Mouse (Mus musculus): ENCODE data around the gene Card19. TPM values are rescaled to one million over a fixed set of nuclear protein-coding genes. Genes with fewer than 3 reads are reported as not detected.

Card19 gene
- polyA plus RNA-seq, 1 experiment from 2014 or later, result 71.9 TPM

- Histone ChIP-seq H3K4me2 (peak overlapping the region; percentile 4; the same call in 1 of the 2 replicates), H3K4me1 (ENCODE audit: control insufficient read depth, insufficient read depth, low read length) (peaks cover 23% of the 10 kb centered on the region), H3K9me3 (replicated peaks; ENCODE audit: control insufficient read depth, low read length) (no peaks in the 10 kb centered on the region), H3K36me3 (ENCODE audit: control insufficient read depth, insufficient read depth, low read length) (no peaks in the 10 kb centered on the region), H3K4me3 (ENCODE audit: low read depth, low read length) (no peak overlapping the region), H3K27ac (ENCODE audit: low read depth, low read length) (peak overlapping the region; percentile 59; the same call in 1 of the 2 replicates), H3K27me3 (ENCODE audit: control insufficient read depth, insufficient read depth, low read length) (no peaks in the 10 kb centered on the region), H3K9ac (ENCODE audit: low read depth, low read length) (no peak overlapping the region)
- ATAC-seq (replicated peaks; ENCODE audit: insufficient number of reproducible peaks, low FRiP score, low TSS enrichment), result no peak
- 65% methylated on average over 19 of the region's 19 CpGs for WGBS (ENCODE audit: insufficient replicate concordance)
Observed at GRCm38 (mm10) chr13:49178839-49179585, 36.8 kb downstream of the Card19 start.

DNA sequence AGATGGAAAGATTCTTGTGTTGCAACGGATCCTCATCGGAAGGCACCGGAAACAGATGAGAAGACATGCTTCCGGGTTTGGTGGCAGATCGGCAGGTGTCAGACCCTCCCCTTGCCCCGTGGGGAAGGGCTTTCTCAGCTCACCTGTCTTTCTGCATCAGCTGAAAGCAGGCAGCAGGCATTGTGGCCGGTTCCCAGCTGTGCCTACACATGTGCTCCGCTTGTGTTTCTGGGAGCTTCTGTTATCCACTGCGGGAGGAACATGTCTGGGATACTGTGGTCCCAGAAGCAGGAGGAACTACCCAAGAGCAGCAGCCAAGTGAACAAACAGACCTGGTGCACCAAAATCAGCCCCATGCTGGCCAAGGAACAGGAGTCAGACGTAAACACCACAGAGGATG lies 40.3 kb downstream of the Card19 start:
- Histone ChIP-seq H3K9me3 (replicated peaks; ENCODE audit: control insufficient read depth, low read length) (no peaks in the 10 kb centered on the region), H3K27ac (ENCODE audit: low read depth, low read length) (no peak overlapping the region), H3K4me3 (ENCODE audit: low read depth, low read length) (no peak overlapping the region), H3K9ac (ENCODE audit: low read depth, low read length) (no peak overlapping the region), H3K36me3 (ENCODE audit: control insufficient read depth, insufficient read depth, low read length) (no peaks in the 10 kb centered on the region), H3K4me1 (ENCODE audit: control insufficient read depth, insufficient read depth, low read length) (peaks cover 16% of the 10 kb centered on the region), H3K4me2 (no peak overlapping the region), H3K27me3 (ENCODE audit: control insufficient read depth, insufficient read depth, low read length) (no peaks in the 10 kb centered on the region)
- ATAC-seq (replicated peaks; ENCODE audit: insufficient number of reproducible peaks, low FRiP score, low TSS enrichment), result no peak
- 69% methylated on average over 10 of the region's 10 CpGs for WGBS (ENCODE audit: insufficient replicate concordance)

- H3K27ac ChIP-seq (ENCODE audit: low read depth, low read length), result no peak overlapping the region
- WGBS (ENCODE audit: insufficient replicate concordance), result 6% methylated on average over 12 of the region's 12 CpGs
- no peak overlapping the region for H3K9ac ChIP-seq (ENCODE audit: low read depth, low read length)
- ATAC-seq (replicated peaks; ENCODE audit: insufficient number of reproducible peaks, low FRiP score, low TSS enrichment), result no peak
- no peak overlapping the region for H3K4me3 ChIP-seq (ENCODE audit: low read depth, low read length)
- H3K4me2 ChIP-seq, result peak overlapping the region; percentile 22; the same call in 1 of the 2 replicates
- H3K36me3 ChIP-seq (ENCODE audit: control insufficient read depth, insufficient read depth, low read length), result no peaks in the 10 kb centered on the region
- no peaks in the 10 kb centered on the region for H3K9me3 ChIP-seq (replicated peaks; ENCODE audit: control insufficient read depth, low read length)
- H3K4me1 ChIP-seq (ENCODE audit: control insufficient read depth, insufficient read depth, low read length), result peaks cover 4% of the 10 kb centered on the region
- no peaks in the 10 kb centered on the region for H3K27me3 ChIP-seq (ENCODE audit: control insufficient read depth, insufficient read depth, low read length)
Observed at GRCm38 (mm10) chr13:49172971-49173596, 42.8 kb downstream of the Card19 start.

DNA sequence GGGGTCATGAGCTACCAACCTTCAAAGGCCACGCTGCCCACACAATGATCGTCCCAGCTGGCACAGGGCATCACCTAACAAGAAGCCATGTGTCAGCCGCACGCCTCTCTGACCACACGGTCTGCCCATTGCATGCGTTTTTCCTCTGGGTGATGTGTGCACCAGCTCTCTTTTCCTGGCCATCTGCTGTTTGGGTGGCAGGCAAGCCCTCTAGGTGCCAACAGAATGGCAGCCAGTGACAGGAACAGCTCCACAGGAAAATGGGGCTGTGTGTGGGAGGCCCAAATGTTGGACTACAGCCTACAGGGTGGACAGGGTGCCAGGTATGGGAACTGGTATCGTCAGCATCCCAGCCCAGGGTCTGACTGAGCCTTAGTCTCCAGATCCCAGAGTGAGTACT lies 43.5 kb downstream of the Card19 start:
- H3K27ac ChIP-seq (ENCODE audit: low read depth, low read length), result no peak overlapping the region
- H3K4me3 ChIP-seq (ENCODE audit: low read depth, low read length), result no peak overlapping the region
- H3K36me3 ChIP-seq (ENCODE audit: control insufficient read depth, insufficient read depth, low read length), result no peaks in the 10 kb centered on the region
- ATAC-seq (replicated peaks; ENCODE audit: insufficient number of reproducible peaks, low FRiP score, low TSS enrichment), result no peak
- no peaks in the 10 kb centered on the region for H3K27me3 ChIP-seq (ENCODE audit: control insufficient read depth, insufficient read depth, low read length)
- WGBS (ENCODE audit: insufficient replicate concordance), result 91% methylated on average over 7 of the region's 7 CpGs
- H3K4me1 ChIP-seq (ENCODE audit: control insufficient read depth, insufficient read depth, low read length), result peaks cover 4% of the 10 kb centered on the region
- H3K4me2 ChIP-seq, result no peak overlapping the region
- H3K9ac ChIP-seq (ENCODE audit: low read depth, low read length), result no peak overlapping the region
- H3K9me3 ChIP-seq (replicated peaks; ENCODE audit: control insufficient read depth, low read length), result no peaks in the 10 kb centered on the region

GRCm38 (mm10) chr13:49171729-49172128 lies 44.1 kb downstream of the Card19 start:
- Histone ChIP-seq H3K27ac (ENCODE audit: low read depth, low read length) (no peak overlapping the region), H3K9me3 (replicated peaks; ENCODE audit: control insufficient read depth, low read length) (no peaks in the 10 kb centered on the region), H3K9ac (ENCODE audit: low read depth, low read length) (no peak overlapping the region), H3K4me2 (no peak overlapping the region), H3K4me1 (ENCODE audit: control insufficient read depth, insufficient read depth, low read length) (peaks cover 4% of the 10 kb centered on the region), H3K27me3 (ENCODE audit: control insufficient read depth, insufficient read depth, low read length) (no peaks in the 10 kb centered on the region), H3K4me3 (ENCODE audit: low read depth, low read length) (no peak overlapping the region), H3K36me3 (ENCODE audit: control insufficient read depth, insufficient read depth, low read length) (no peaks in the 10 kb centered on the region)
- 29% methylated on average over 1 of the region's 1 CpGs for WGBS (ENCODE audit: insufficient replicate concordance)
- no peak for ATAC-seq (replicated peaks; ENCODE audit: insufficient number of reproducible peaks, low FRiP score, low TSS enrichment)

DNA sequence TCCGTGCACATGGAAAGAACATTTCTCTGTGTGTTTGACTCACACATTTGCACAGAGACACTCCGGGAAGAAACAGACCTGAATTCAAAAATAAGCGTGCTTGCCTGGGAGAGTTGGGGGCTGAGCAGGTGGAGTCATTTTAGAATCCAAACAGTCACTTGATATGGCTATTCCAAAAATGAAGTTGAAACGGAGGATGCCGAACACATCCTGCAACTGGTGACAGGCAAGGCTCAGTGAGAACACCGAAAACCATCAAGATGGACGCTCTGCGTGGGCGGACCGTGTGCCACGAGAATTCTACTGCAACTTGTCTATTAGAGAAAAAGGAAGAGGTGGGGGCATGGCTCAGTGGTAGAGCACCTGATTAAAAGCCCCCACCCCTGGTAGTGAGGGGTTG lies 45.2 kb downstream of the Card19 start:
- Histone ChIP-seq H3K4me3 (ENCODE audit: low read depth, low read length) (no peak overlapping the region), H3K27me3 (ENCODE audit: control insufficient read depth, insufficient read depth, low read length) (no peaks in the 10 kb centered on the region), H3K9me3 (replicated peaks; ENCODE audit: control insufficient read depth, low read length) (no peaks in the 10 kb centered on the region), H3K36me3 (ENCODE audit: control insufficient read depth, insufficient read depth, low read length) (no peaks in the 10 kb centered on the region), H3K27ac (ENCODE audit: low read depth, low read length) (no peak overlapping the region), H3K9ac (ENCODE audit: low read depth, low read length) (no peak overlapping the region), H3K4me1 (ENCODE audit: control insufficient read depth, insufficient read depth, low read length) (peaks cover 4% of the 10 kb centered on the region), H3K4me2 (no peak overlapping the region)
- no peak for ATAC-seq (replicated peaks; ENCODE audit: insufficient number of reproducible peaks, low FRiP score, low TSS enrichment)
- WGBS (ENCODE audit: insufficient replicate concordance), result 84% methylated on average over 11 of the region's 11 CpGs

DNA sequence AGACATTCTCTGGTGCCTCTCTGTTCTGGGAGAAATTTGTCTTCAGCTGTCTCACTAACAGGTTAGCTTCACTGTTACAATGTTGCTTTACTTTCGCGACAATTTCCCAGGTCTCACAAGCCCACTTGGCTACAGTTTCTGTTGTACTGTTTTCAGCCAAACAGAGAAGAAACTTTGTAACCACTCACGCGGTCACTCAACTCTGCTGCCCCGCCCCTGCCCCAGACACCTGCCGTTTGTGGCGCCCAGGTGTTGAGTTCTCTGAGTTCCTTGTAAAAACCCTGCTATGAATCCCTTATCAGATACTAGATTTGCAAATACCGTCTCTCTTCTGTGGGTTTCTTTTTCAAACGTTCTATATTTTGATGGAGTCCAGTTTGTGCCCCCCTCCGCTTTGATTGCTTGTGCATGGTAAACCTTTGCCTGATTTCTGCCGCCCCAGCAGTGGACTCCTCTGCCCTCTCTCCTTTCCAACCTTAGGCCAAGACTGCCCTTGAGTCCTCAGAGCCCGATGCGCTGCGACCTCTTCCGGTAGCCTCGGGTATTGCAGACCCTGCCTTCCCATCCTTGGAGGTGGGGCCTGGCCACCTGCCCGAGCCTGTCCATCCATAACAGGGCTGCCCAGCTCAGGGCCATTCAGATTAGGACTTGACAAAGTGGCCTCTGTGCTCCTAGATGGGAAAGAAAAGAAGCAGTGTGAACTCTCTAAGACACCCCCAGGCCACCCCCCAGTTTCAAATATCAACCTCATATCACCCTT lies 46.2 kb downstream of the Card19 start:
- H3K27me3 ChIP-seq (ENCODE audit: control insufficient read depth, insufficient read depth, low read length), result no peaks in the 10 kb centered on the region
- H3K27ac ChIP-seq (ENCODE audit: low read depth, low read length), result no peak overlapping the region
- H3K4me2 ChIP-seq, result no peak overlapping the region
- 15% methylated on average over 17 of the region's 17 CpGs for WGBS (ENCODE audit: insufficient replicate concordance)
- no peak overlapping the region for H3K4me3 ChIP-seq (ENCODE audit: low read depth, low read length)
- ATAC-seq (replicated peaks; ENCODE audit: insufficient number of reproducible peaks, low FRiP score, low TSS enrichment), result no peak; the same call in 1 of the 2 replicates
- peaks cover 4% of the 10 kb centered on the region for H3K4me1 ChIP-seq (ENCODE audit: control insufficient read depth, insufficient read depth, low read length)
- H3K9me3 ChIP-seq (replicated peaks; ENCODE audit: control insufficient read depth, low read length), result no peaks in the 10 kb centered on the region
- no peak overlapping the region for H3K9ac ChIP-seq (ENCODE audit: low read depth, low read length)
- H3K36me3 ChIP-seq (ENCODE audit: control insufficient read depth, insufficient read depth, low read length), result no peaks in the 10 kb centered on the region

DNA sequence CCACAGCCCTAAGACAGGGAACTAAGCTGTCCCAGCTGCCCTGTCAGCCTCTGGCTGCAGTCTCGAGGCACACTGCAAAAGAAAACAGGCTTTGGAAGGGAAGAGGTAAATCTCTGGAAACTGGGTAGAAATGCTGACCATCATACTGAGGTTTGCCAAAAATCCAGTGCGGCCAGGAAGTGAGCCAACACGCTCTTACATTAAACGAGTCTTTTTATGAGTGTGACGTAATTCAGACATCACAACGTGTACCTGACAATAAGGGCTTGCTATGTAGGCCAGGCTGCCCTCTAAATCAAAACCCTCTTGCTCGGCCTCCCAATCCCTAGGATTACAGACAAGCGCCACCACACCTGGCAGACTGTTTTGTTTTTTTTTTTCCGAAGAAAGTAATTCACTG lies 48.8 kb downstream of the Card19 start:
- WGBS (ENCODE audit: insufficient replicate concordance), result 69% methylated on average over 9 of the region's 9 CpGs
- no peaks in the 10 kb centered on the region for H3K4me1 ChIP-seq (ENCODE audit: control insufficient read depth, insufficient read depth, low read length)
- H3K27me3 ChIP-seq (ENCODE audit: control insufficient read depth, insufficient read depth, low read length), result 0 out of 2 replicates have a peak, but pooled peaks cover 5% of the 10 kb centered on the region
- no peak overlapping the region for H3K4me3 ChIP-seq (ENCODE audit: low read depth, low read length)
- H3K9me3 ChIP-seq (replicated peaks; ENCODE audit: control insufficient read depth, low read length), result no peaks in the 10 kb centered on the region
- no peak overlapping the region for H3K9ac ChIP-seq (ENCODE audit: low read depth, low read length)
- no peak overlapping the region for H3K4me2 ChIP-seq
- no peaks in the 10 kb centered on the region for H3K36me3 ChIP-seq (ENCODE audit: control insufficient read depth, insufficient read depth, low read length)
- H3K27ac ChIP-seq (ENCODE audit: low read depth, low read length), result no peak overlapping the region
- ATAC-seq (replicated peaks; ENCODE audit: insufficient number of reproducible peaks, low FRiP score, low TSS enrichment), result no peak

Data from heart, embryonic 11.5 days (tissue).